Mouse (Mus musculus) kidney, postnatal 0 days (tissue): ENCODE results near the gene Krt80. TPM values are rescaled to one million over a fixed set of nuclear protein-coding genes. Genes with fewer than 3 reads are reported as not detected.
A peak's percentile ranks its signal among the peaks of the same experiment; 100 is the strongest.

Experiments used
- ATAC-seq: fragments of 200-750 bp; cut with Nextera tagmentation; replicated peaks from 2 replicates; pipeline ENCODE4 v1.8.0; 2017; ENCODE audit warnings: low read depth, moderate number of reproducible peaks, moderate TSS enrichment, moderate library complexity; ENCODE audit not compliant: low FRiP score
- DNase-seq: peaks from one replicate; pipeline ENCODE4 v3.0.0-alpha.2; 2016; ENCODE audit warnings: low spot score
- H3K27ac ChIP-seq: fragments of 300-500 bp; sonication (generic); 2 replicates; pipeline ENCODE4 v1.5.1; 2014; ENCODE audit warnings: mild to moderate bottlenecking
- H3K27me3 ChIP-seq: fragments of 300-500 bp; sonication (generic); 2 replicates; pipeline ENCODE4 v1.6.1; 2014; ENCODE audit warnings: low read length, mixed read lengths; ENCODE audit not compliant: insufficient read depth
- H3K36me3 ChIP-seq: fragments of 300-500 bp; sonication (generic); 2 replicates; pipeline ENCODE4 v1.6.1; 2014; ENCODE audit warnings: low read length, mixed read lengths; ENCODE audit not compliant: insufficient read depth
- H3K4me1 ChIP-seq: fragments of 300-500 bp; sonication (generic); replicated peaks from 2 replicates; pipeline ENCODE4 v1.6.1; 2014; ENCODE audit warnings: antibody characterized with exemption, low read length, mixed read lengths; ENCODE audit not compliant: insufficient read depth
- H3K4me2 ChIP-seq: fragments of 300-500 bp; sonication (generic); 2 replicates; pipeline ENCODE4 v1.6.1; 2014; ENCODE audit warnings: mild to moderate bottlenecking, low read length, moderate library complexity, mixed read lengths
- H3K4me3 ChIP-seq: fragments of 300-500 bp; sonication (generic); replicated peaks from 2 replicates; pipeline ENCODE4 v1.5.1; 2014; ENCODE audit warnings: low read depth, low read length
- H3K9ac ChIP-seq: fragments of 300-500 bp; sonication (generic); 2 replicates; pipeline ENCODE4 v1.6.1; 2014; ENCODE audit warnings: low read depth, low read length
- H3K9me3 ChIP-seq: fragments of 300-500 bp; sonication (generic); replicated peaks from 2 replicates; pipeline ENCODE4 v1.6.1; 2016; ENCODE audit warnings: low read length, inconsistent platforms, mixed read lengths
- CTCF ChIP-seq: IDR thresholded peaks from 2 replicates; pipeline ENCODE4 v1.5.1; 2016; ENCODE audit warnings: antibody characterized with exemption, low read depth, mild to moderate bottlenecking, moderate library complexity
- WGBS: fragments of 180-500 bp; shearing (Covaris S2); extraction: QIAGEN DNeasy Blood & Tissue Kit; methylation state at CpG from one replicate; pipeline ENCODE4 v1.1.7; 2014; 5-methylcytosine and 5-hydroxymethylcytosine counted together
- polyA plus RNA-seq: library from polyadenylated mRNA; unstranded; fragments of >200 nt; fragmentation: Nextera tagmentation; extraction: Ambion mirVana; gene quantifications from 2 replicates; pipeline ENCODE4 v1.2.1, GENCODE M21; 2015

Gene Krt80
- polyA plus RNA-seq, 1 experiment from 2014 or later: 1.9 TPM

GRCm38 (mm10) chr15:101371141-101371985 is 1.4 kb upstream of the Krt80 start:
- Histone ChIP-seq H3K27me3 (no peaks in the 10 kb centered on the region), H3K4me3 (no peak overlapping the region), H3K9ac (no peak overlapping the region), H3K27ac (no peak overlapping the region), H3K9me3 (no peaks in the 10 kb centered on the region), H3K4me1 (peaks cover 39% of the 10 kb centered on the region), H3K4me2 (no peak overlapping the region), H3K36me3 (no peaks in the 10 kb centered on the region)
- no peak for TF ChIP-seq CTCF
- ATAC-seq (no peak), DNase-seq (no peak)
- WGBS: 68% methylated on average over 15 of the region's 15 CpGs

- Histone ChIP-seq H3K9ac (0 out of 2 replicates have a peak overlapping the region, but pooled peaks have one; percentile 13), H3K4me1 (peaks cover 28% of the 10 kb centered on the region), H3K36me3 (no peaks in the 10 kb centered on the region), H3K4me2 (no peak overlapping the region), H3K9me3 (no peaks in the 10 kb centered on the region), H3K27me3 (no peaks in the 10 kb centered on the region), H3K4me3 (no peak overlapping the region), H3K27ac (peak overlapping the region; percentile 54)
- DNase-seq (no peak), ATAC-seq (no peak)
- no peak for TF ChIP-seq CTCF
- 43% methylated on average over 12 of the region's 12 CpGs for WGBS
Observed at GRCm38 (mm10) chr15:101369382-101370100, 421 bp downstream of the Krt80 start.

- H3K27ac ChIP-seq: no peak overlapping the region
- WGBS: 65% methylated on average over 11 of the region's 11 CpGs
- DNase-seq: no peak
Observed at GRCm38 (mm10) chr15:101368502-101369381, 1.2 kb downstream of the Krt80 start.

GRCm38 (mm10) chr15:101368015-101368414 is 1.9 kb downstream of the Krt80 start:
- 77% methylated on average over 6 of the region's 6 CpGs for WGBS
- H3K9ac ChIP-seq: no peak overlapping the region
- no peak for TF ChIP-seq CTCF
- H3K36me3 ChIP-seq: no peaks in the 10 kb centered on the region
- H3K27me3 ChIP-seq: no peaks in the 10 kb centered on the region
- H3K4me2 ChIP-seq: no peak overlapping the region
- ATAC-seq (no peak), DNase-seq (no peak)
- no peak overlapping the region for H3K4me3 ChIP-seq
- no peak overlapping the region for H3K27ac ChIP-seq
- peaks cover 28% of the 10 kb centered on the region for H3K4me1 ChIP-seq
- no peaks in the 10 kb centered on the region for H3K9me3 ChIP-seq

More at GRCm38 (mm10) chr15:101368502-101369381, 1.2 kb downstream of the Krt80 start:
- Histone ChIP-seq H3K27me3 (no peaks in the 10 kb centered on the region), H3K36me3 (no peaks in the 10 kb centered on the region), H3K9ac (no peak overlapping the region), H3K9me3 (no peaks in the 10 kb centered on the region), H3K4me3 (no peak overlapping the region), H3K4me1 (peaks cover 28% of the 10 kb centered on the region), H3K4me2 (no peak overlapping the region)
- no peak for TF ChIP-seq CTCF
- ATAC-seq: no peak

GRCm38 (mm10) chr15:101367497-101367896 is 2.5 kb downstream of the Krt80 start:
- Histone ChIP-seq H3K27me3 (no peaks in the 10 kb centered on the region), H3K27ac (no peak overlapping the region), H3K4me3 (no peak overlapping the region), H3K36me3 (no peaks in the 10 kb centered on the region), H3K4me2 (no peak overlapping the region), H3K4me1 (peaks cover 26% of the 10 kb centered on the region), H3K9me3 (no peaks in the 10 kb centered on the region), H3K9ac (no peak overlapping the region)
- no peak for ATAC-seq
- TF ChIP-seq CTCF: no peak
- WGBS: 81% methylated on average over 8 of the region's 8 CpGs
- no peak for DNase-seq

- no peaks in the 10 kb centered on the region for H3K9me3 ChIP-seq
- no peak overlapping the region for H3K4me2 ChIP-seq
- no peak overlapping the region for H3K9ac ChIP-seq
- peaks cover 21% of the 10 kb centered on the region; the same call in 1 of the 2 replicates for H3K4me1 ChIP-seq
- DNase-seq (no peak), ATAC-seq (no peak)
- H3K27me3 ChIP-seq: no peaks in the 10 kb centered on the region
- no peak for TF ChIP-seq CTCF
- H3K36me3 ChIP-seq: no peaks in the 10 kb centered on the region
- no peak overlapping the region for H3K4me3 ChIP-seq
- no peak overlapping the region for H3K27ac ChIP-seq
- 84% methylated on average over 2 of the region's 2 CpGs for WGBS
Observed at GRCm38 (mm10) chr15:101366926-101367325, 3.0 kb downstream of the Krt80 start.
